Mouse (Mus musculus): ENCODE measurements around the gene Bcl2l1.

Gene Bcl2l1

GRCm38 (mm10) chr2:152828532-152828931 lies 3.0 kb downstream of the Bcl2l1 start:
- H3K27me3 ChIP-seq (ENCODE audit: control insufficient read depth, insufficient read depth, low read length, poor library complexity, severe bottlenecking) = no peaks in the 10 kb centered on the region
- no peak for DNase-seq (ENCODE audit: low read depth, low spot score)
- no peaks in the 10 kb centered on the region for H3K36me3 ChIP-seq (ENCODE audit: control insufficient read depth, insufficient read depth, low read length, poor library complexity, severe bottlenecking)

- Histone ChIP-seq H3K27me3 (ENCODE audit: control insufficient read depth, insufficient read depth, low read length, poor library complexity, severe bottlenecking) (no peaks in the 10 kb centered on the region), H3K36me3 (ENCODE audit: control insufficient read depth, insufficient read depth, low read length, poor library complexity, severe bottlenecking) (no peaks in the 10 kb centered on the region)
- no peak for DNase-seq (ENCODE audit: low read depth, low spot score)
Measured at GRCm38 (mm10) chr2:152828011-152828370, 3.5 kb downstream of the Bcl2l1 start.

DNA sequence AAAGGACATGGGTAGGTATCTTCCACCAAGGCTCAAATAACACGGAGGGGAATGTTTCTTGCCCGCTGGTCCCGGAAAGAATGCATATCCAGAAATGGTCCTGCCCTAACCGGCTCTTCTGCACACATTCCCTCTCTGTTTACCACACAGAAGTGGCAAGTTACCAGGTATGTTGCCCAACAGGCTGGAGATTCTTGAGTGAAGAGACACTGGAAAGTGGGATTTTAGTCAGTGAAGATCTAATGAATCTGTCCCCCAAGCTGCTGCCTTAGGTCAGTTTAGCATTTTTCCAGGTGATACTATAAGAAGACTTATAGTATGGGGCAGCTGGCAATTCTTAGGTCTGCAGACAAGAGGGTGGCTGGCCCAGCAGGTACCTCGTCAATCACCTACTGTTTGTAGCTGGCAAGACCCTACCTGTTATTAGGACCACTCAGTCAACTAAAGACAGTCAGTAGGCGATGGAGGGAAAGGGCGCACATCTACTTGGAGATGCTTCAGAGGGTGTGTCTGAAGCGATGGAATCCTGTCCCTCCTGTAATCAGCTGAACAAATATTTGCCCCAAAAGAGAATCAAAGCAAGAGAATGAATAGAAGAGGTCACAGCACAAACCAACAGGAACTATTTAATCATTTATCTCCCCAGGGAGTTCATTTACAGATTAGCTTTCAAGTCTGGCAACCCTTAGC lies 4.1 kb downstream of the Bcl2l1 start:
- DNase-seq (ENCODE audit: low read depth, low spot score) = no peak
- H3K27me3 ChIP-seq (ENCODE audit: control insufficient read depth, insufficient read depth, low read length, poor library complexity, severe bottlenecking) = no peaks in the 10 kb centered on the region
- H3K36me3 ChIP-seq (ENCODE audit: control insufficient read depth, insufficient read depth, low read length, poor library complexity, severe bottlenecking) = no peaks in the 10 kb centered on the region

DNA sequence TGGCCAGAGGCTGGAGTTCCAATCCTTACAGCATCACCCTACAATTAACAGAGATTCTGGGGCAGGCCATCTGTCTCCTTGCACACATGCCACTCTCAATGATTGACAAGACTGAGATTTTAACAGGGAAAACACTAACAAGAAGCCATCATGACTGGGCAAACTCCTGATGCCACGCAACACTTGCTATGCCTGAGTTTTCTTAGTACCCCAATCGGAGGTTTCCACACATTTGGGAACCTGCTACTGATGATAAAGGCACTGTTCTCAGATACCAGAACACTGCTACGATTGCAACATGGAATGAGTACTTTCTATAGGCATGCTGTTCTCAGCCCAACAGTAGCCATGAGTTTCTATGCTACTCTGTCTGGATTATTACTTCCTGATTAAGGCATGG lies 5.0 kb downstream of the Bcl2l1 start:
- DNase-seq (ENCODE audit: low read depth, low spot score) = no peak
- H3K36me3 ChIP-seq (ENCODE audit: control insufficient read depth, insufficient read depth, low read length, poor library complexity, severe bottlenecking) = no peaks in the 10 kb centered on the region
- H3K27me3 ChIP-seq (ENCODE audit: control insufficient read depth, insufficient read depth, low read length, poor library complexity, severe bottlenecking) = no peaks in the 10 kb centered on the region

GRCm38 (mm10) chr2:152825713-152826112 lies 5.8 kb downstream of the Bcl2l1 start:
- no peaks in the 10 kb centered on the region for H3K27me3 ChIP-seq (ENCODE audit: control insufficient read depth, insufficient read depth, low read length, poor library complexity, severe bottlenecking)
- no peaks in the 10 kb centered on the region for H3K36me3 ChIP-seq (ENCODE audit: control insufficient read depth, insufficient read depth, low read length, poor library complexity, severe bottlenecking)
- peak; percentile 82 for DNase-seq (ENCODE audit: low read depth, low spot score)

- Histone ChIP-seq H3K27me3 (ENCODE audit: control insufficient read depth, insufficient read depth, low read length, poor library complexity, severe bottlenecking) (no peaks in the 10 kb centered on the region), H3K36me3 (ENCODE audit: control insufficient read depth, insufficient read depth, low read length, poor library complexity, severe bottlenecking) (no peaks in the 10 kb centered on the region)
- DNase-seq (ENCODE audit: low read depth, low spot score) = no peak
Measured at GRCm38 (mm10) chr2:152825168-152825697, 6.3 kb downstream of the Bcl2l1 start.

- DNase-seq (ENCODE audit: low read depth, low spot score) = no peak
- Histone ChIP-seq H3K27me3 (ENCODE audit: control insufficient read depth, insufficient read depth, low read length, poor library complexity, severe bottlenecking) (no peaks in the 10 kb centered on the region), H3K36me3 (ENCODE audit: control insufficient read depth, insufficient read depth, low read length, poor library complexity, severe bottlenecking) (no peaks in the 10 kb centered on the region)
Measured at GRCm38 (mm10) chr2:152824438-152825167, 6.9 kb downstream of the Bcl2l1 start.

GRCm38 (mm10) chr2:152823770-152824169 lies 7.8 kb downstream of the Bcl2l1 start:
- no peak for DNase-seq (ENCODE audit: low read depth, low spot score)
- Histone ChIP-seq H3K36me3 (ENCODE audit: control insufficient read depth, insufficient read depth, low read length, poor library complexity, severe bottlenecking) (no peaks in the 10 kb centered on the region), H3K27me3 (ENCODE audit: control insufficient read depth, insufficient read depth, low read length, poor library complexity, severe bottlenecking) (no peaks in the 10 kb centered on the region)

DNA sequence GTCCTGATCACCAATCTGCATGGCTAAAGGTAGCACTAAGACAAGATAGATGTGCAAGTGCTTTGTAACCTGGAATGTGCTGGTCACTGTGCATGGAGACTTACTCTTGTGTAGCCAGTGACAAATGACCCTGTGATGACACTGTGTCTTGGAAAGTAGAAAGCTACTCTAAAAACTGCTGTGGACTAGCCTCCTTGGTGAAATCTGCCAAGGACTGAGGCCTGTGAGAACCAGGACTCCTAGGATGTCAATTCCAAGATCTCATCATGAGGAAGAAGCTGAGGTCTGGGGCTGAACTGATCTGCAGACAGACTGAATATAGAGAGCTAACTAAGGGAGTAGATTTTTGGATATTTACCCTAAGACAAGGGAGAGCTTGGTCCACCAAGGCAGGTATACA lies 10.0 kb downstream of the Bcl2l1 start:
- Histone ChIP-seq H3K36me3 (ENCODE audit: control insufficient read depth, insufficient read depth, low read length, poor library complexity, severe bottlenecking) (no peaks in the 10 kb centered on the region), H3K27me3 (ENCODE audit: control insufficient read depth, insufficient read depth, low read length, poor library complexity, severe bottlenecking) (no peaks in the 10 kb centered on the region)
- no peak for DNase-seq (ENCODE audit: low read depth, low spot score)

DNA sequence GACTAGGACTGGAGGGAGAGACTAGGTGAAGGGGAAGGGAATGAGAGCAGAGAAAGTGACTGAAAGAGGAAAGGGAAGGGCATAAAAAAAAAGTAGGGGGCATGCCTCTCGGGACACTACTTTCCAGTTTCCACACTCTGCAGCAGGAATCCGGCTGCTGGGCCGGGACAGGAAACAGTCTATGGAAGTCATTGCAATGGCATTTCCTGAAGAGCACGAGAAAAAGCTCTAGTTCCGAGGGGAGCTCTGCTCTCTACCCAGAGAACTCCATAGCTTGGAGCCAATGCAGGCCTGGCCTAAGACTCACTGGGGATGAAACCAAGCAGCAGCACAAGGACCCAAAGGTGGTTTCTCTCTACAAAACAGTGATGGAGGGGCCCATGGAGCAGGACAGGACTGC lies 10.5 kb downstream of the Bcl2l1 start:
- DNase-seq (ENCODE audit: low read depth, low spot score) = no peak
- Histone ChIP-seq H3K27me3 (ENCODE audit: control insufficient read depth, insufficient read depth, low read length, poor library complexity, severe bottlenecking) (no peaks in the 10 kb centered on the region), H3K36me3 (ENCODE audit: control insufficient read depth, insufficient read depth, low read length, poor library complexity, severe bottlenecking) (no peaks in the 10 kb centered on the region)

GRCm38 (mm10) chr2:152820369-152820768 lies 11.2 kb downstream of the Bcl2l1 start:
- Histone ChIP-seq H3K27me3 (ENCODE audit: control insufficient read depth, insufficient read depth, low read length, poor library complexity, severe bottlenecking) (no peaks in the 10 kb centered on the region), H3K36me3 (ENCODE audit: control insufficient read depth, insufficient read depth, low read length, poor library complexity, severe bottlenecking) (no peaks in the 10 kb centered on the region)
- no peak for DNase-seq (ENCODE audit: low read depth, low spot score)

- no peaks in the 10 kb centered on the region for H3K36me3 ChIP-seq (ENCODE audit: control insufficient read depth, insufficient read depth, low read length, poor library complexity, severe bottlenecking)
- no peak for DNase-seq (ENCODE audit: low read depth, low spot score)
- H3K27me3 ChIP-seq (ENCODE audit: control insufficient read depth, insufficient read depth, low read length, poor library complexity, severe bottlenecking) = no peaks in the 10 kb centered on the region
Measured at GRCm38 (mm10) chr2:152819926-152820325, 11.6 kb downstream of the Bcl2l1 start.

DNA sequence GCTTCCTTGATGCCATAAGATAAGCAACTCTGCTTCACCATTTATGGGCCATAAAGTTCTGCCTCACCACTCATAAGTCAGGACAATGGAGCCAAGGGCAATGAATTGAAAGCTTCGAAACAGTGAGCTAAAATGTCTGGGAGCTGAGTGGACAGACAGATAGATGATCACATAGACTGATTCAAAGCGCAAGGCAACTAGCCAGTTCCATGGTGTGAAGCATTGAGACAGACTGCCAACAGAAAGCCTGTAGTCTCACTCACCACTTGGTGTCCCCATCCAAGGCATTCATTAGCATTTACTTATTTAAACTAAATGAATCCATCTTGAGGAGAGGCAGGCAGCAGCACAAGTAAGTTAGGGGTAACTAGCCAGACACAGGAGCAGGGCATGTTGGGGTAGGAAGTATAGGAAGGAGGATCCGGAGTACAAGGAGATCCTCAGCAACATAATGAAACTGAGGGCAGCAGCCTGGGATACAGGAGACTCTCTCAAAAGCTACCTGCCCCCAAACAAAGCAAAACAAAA lies 12.4 kb downstream of the Bcl2l1 start:
- no peaks in the 10 kb centered on the region for H3K27me3 ChIP-seq (ENCODE audit: control insufficient read depth, insufficient read depth, low read length, poor library complexity, severe bottlenecking)
- no peak for DNase-seq (ENCODE audit: low read depth, low spot score)

DNA sequence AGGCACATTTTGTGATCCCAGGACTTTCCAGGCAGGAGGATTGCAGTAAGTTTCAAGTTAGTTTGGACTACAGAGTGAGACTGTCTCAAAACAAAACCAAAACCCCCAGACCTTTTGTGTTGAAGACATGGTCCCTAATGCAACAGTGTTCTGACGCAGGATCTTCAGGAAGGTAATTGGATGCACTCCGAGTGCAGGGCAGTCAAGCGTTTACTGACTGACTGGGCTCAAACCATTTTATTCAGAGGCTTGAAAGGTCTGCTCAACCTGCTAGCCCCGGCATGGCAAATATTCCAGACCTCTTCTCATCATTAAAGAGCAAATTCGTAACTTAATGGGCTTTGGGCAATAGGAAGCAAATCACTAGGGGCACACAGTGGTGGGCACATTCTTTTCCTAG lies 12.8 kb downstream of the Bcl2l1 start:
- no peak for DNase-seq (ENCODE audit: low read depth, low spot score)
- Histone ChIP-seq H3K27me3 (ENCODE audit: control insufficient read depth, insufficient read depth, low read length, poor library complexity, severe bottlenecking) (no peaks in the 10 kb centered on the region), H3K36me3 (ENCODE audit: control insufficient read depth, insufficient read depth, low read length, poor library complexity, severe bottlenecking) (no peaks in the 10 kb centered on the region)

More for the DNA sequence above, 12.4 kb downstream of the Bcl2l1 start:
- no peaks in the 10 kb centered on the region for H3K36me3 ChIP-seq (ENCODE audit: control insufficient read depth, insufficient read depth, low read length, poor library complexity, severe bottlenecking)

DNA sequence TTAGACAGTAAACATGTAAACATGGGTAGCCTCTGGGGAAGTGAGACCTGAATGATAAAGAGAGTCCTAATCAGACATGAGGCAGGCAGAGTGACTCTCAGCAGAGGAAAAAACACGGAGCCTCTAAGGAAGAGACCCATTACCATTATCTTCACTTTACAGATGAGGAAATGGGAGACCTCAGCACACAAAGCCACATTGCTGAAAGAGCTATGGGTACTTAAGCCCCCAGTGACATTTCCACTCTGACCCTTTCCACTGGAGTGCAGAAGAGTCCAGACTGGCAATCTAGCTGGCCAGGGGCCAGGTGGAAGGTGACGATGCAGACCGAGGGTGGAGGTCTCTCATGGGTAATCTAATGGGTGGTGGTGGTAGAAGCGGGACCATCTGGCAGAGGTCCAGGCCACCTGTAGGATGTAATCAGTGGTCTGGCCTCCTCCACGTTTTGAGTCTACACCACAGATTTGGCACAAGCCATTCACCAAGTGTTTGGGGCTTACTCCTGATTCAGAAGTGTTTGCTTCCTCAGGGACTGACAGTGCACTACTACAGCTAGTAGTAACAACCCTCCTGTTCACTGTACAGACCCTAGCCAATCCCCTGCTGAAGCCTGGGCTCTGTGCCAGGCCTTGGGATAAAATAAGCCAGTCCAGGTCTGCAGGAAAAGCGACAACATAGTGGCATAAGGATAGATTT lies 13.8 kb downstream of the Bcl2l1 start:
- Histone ChIP-seq H3K36me3 (ENCODE audit: control insufficient read depth, insufficient read depth, low read length, poor library complexity, severe bottlenecking) (no peaks in the 10 kb centered on the region), H3K27me3 (ENCODE audit: control insufficient read depth, insufficient read depth, low read length, poor library complexity, severe bottlenecking) (no peaks in the 10 kb centered on the region)
- no peak for DNase-seq (ENCODE audit: low read depth, low spot score)
